Mouse (Mus musculus): ENCODE results near the gene Polm.

DNA sequence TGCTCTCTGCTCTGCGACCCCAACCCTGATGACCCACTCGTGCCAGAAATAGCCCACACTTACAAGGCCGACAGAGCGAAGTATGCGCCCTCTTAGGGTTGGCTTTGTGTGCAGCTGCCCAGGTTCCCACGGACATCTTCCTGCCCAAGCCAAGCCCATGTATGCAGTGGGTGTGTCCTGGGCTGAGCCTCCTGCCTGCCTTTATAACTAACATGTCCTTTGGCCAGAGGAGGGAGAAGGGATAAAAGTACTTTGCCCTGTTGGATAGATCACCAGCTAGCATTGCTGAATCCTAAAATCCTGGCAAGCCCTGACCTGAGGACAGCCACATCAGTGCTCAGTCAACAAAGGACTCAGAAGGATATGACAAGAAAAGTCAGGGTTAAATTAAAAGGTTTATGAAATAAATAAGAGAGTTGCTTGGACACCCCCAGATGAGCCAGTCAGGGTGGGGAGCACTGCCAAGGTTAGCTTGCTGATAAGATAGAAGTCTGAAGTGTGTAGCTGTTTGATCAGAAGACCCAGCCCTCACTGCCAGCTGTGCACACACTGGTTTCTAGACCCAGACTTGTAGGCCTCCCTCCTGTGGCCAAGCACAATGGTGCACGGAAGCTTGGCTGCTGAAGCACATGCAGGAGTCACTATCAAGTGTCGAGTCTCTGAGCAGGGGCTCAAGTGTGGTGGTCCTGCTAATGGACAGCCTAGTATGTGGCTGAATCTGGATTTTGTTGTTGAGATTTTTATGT is 55.4 kb downstream of the Polm start:
- TF ChIP-seq CTCF (IDR thresholded peaks at IDR 0.05; ENCODE audit: borderline replicate concordance, control insufficient read depth, extremely low read depth, insufficient read depth, low read length, poor library complexity) (no peak), POLR2A (IDR thresholded peaks at IDR 0.05; ENCODE audit: control insufficient read depth, extremely low read depth, insufficient read depth, low read length, poor library complexity) (no peak)

Data from thymus, adult 2 months (tissue).